Mouse (Mus musculus) erythroblast, embryonic 14.5 days (primary cell): ENCODE data around the gene Tubd1.

Source experiments
- GATA1 ChIP-seq: IDR thresholded peaks from 2 replicates; pipeline ENCODE4 v1.6.1; 2012; ENCODE audit warnings: low read length, inconsistent platforms, mixed read lengths
- TAL1 ChIP-seq: IDR thresholded peaks from 3 replicates; pipeline ENCODE4 v1.6.1; 2012; ENCODE audit warnings: low read length, inconsistent platforms, mixed read lengths

GRCm38 (mm10) chr11:86600209-86600557 is 55.4 kb downstream of the Tubd1 start:
- TF ChIP-seq TAL1 (no peak), GATA1 (no peak)
